Mouse (Mus musculus) heart, adult 18-20 months (tissue): ENCODE data around the gene Gpatch1. TPM values are rescaled to one million over a fixed set of nuclear protein-coding genes. Genes with fewer than 3 reads are reported as not detected.
"Not testable (repeated sequence)": the region's sequence is repeated elsewhere in the genome, so short reads cannot be mapped to it uniquely, and the experiment has no call there.

Source experiments
- DNase-seq, 2 experiments: peaks; one replicate each; pipeline ENCODE4 v3.0.0; 2021 to 2022; ENCODE audit warnings: mixed read lengths in 1 of 2
- total RNA-seq, 2 experiments: library from RNA; stranded (reverse); gene quantifications; 2 replicates each; pipeline ENCODE4 v1.2.3; 2021

Gpatch1 gene
- total RNA-seq, 2 experiments from 2014 or later = 11.5 to 11.7 TPM

DNA sequence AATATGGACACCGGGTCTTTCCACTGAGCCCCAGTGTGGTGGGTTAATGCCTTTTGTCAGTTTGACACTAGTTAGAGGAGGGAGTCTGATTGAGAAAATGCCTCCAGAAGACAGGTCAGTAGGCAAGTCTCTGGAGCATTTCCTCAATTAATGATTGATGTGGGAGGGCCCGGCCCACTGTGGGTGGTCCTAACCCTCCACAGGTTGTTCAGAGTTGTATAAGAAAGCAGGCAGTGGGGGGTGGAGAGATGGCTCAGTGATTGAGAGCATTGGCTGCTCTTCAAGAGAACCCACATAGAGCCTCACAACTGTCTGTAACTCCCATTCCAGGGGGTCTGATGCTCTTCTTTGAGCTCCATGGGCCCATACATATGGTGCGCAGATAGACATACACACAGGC, 13.3 kb upstream of the Gpatch1 start:
- no peak for DNase-seq

DNA sequence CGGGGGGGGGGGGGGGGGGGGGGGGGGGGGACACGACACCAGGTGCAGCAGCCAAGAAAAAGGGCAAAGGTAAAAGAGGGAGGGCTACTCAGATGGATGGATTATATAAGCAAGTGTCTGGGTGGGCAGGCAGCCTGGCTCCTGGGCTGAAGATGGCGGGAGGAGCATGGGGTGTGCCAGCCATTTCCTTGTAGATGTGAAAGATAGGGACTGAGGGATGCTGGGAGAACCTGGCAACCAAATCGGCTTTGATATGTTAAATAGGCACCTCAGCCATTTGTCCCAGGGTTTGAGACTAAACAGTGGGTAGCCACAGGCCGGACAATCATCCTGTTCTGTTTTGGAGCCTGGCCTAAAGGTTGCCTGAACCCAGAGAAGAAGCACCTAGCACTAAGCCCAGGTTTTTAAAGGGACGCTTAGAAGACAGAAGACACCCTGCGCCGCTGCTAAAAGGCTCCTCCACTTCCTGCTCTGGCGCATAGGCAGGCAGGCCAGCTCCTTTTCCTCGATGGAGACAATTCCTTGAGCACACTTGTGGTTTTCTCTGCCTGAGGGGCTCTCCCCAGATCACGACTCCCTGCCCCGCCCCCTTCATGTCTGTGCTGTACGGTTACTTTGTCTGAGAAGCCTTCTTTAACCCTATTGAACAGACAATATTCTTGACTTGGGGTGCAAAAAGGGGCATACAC, 4.6 kb upstream of the Gpatch1 start:
- no peak for DNase-seq

DNA sequence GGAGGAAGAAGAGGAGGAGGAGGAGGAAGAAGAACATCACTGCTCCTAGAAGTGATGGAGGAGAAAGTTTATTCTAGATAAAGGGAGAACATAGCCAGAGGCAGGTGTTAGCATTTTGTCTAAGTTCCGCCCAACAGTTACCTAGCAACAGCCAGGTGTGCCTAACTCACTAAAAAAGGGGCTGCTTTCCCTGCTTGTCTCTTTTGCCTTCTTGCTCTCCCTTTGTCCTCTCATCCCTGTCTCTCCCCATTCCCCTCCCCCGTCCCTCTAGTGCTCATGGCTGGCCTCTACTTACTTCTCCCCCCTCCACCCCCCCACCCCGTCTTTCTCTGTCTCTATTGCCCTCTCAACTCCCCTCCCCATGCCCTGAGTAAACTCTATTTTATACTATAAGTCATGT, 3.9 kb upstream of the Gpatch1 start:
- DNase-seq = no peak

DNA sequence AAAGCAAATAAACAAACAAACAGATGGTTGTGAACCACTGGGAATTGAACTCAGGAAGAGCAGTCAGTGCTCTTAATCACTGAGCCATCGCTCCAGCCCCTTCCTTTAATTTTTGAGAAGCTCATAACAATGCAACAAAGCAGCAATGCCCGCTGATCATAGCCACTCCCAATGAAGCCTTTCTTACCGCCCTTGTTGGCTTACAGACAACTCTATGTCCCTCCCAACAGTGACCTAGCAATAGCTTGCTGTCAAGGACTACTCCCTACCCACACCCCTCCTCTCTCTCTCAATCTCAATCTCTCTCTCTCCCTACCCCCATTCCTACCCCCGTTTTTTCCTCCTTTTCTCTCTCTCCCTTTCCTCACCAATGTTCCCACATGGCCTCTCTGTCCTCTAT, 1.5 kb upstream of the Gpatch1 start:
- peak; percentile 22 to 31 for DNase-seq

DNA sequence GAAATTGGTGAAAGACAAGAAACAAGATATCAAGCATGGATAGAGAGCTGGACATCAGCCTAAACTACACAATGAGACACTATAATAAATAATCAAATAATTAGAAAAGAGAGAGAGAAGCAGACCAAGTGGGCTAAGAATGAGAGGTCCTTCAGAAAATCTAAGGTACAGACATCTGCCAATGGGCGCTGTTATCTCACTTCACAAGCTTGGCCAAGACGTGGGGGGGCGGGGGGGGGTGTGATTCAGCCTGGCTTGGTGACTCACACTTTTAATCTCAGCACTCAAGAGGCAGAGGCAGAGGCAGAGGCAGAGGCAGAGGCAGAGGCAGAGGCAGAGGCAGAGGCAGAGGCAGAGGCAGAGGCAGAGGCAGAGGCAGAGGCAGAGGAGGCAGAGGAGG, 981 bp upstream of the Gpatch1 start:
- DNase-seq = not testable (repeated sequence)

DNA sequence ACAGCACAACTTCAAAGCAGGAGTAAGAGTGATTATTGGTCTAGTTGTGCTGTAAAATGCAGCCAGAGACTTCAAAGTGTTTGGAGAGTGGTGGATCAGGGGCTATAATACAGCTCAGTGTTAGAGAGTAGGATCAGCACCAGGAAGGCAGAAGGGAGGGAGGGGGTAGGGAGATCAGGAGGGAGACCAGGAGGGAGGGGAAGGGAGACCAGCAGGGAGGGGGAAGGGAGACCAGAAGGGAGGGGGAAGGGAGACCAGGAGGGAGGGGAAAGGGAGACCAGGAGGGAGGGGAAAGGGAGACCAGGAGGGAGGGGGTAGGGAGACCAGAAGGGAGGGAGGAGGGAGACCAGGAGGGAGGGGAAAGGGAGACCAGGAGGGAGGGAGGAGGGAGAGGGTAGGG, 4.1 kb downstream of the Gpatch1 start:
- no peak for DNase-seq

DNA sequence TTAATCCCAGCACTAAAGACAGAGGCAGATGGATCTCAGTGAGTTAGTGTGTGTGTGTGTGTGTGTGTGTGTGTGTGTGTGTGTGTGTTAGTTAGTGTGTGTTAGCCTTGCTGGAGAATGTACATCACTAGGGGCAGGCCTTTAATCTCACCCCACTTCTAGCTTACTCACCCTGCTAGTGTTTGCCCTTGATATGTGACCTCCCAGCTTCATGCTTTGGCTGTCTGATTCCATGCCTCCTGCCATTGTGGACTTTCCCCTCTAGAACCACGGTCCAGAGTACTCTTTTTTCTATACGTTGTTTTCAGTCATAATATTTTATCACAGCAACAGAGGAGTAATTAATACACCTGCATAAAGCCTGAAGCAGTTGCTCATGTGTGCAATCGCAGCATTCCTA, 7.0 kb downstream of the Gpatch1 start:
- no peak for DNase-seq

DNA sequence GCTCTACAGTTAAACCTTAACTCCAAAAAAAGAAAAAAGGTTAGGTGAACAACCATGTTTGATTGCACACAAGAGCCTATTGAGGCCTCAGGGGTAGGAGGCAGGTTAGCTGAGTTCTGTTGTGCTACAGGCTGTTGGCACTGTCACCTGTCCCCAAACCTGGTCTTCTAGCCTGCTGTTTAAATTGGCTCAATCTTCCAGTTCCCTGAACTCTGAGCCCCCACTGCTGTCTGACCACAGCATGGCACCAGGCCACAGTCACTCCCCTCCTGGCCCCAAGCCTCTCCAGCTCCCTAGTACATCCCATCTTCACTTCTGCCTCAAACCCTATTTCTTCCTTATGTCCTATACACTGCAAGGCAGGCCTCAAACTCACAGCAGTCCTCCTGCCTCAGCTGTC, 17.4 kb downstream of the Gpatch1 start:
- no peak for DNase-seq

DNA sequence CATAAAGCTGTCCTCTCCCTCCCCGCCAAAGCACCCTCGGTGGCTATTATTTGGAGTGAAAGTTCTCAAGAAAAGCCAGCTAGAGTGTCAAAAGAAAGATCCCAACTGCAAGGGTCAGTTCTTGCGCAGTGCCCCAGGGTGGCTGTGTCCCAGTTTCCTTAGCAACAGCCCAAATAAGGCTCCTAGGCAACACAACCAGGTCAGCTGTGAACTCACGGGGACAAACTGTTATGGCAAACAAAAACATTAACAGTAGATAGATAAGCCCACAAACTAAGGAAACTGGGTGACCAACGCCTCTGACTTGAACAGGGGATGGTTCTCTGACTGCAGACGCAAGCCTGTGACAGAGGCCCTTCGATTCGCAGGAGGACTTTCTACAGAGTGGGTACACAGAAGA, 18.6 kb downstream of the Gpatch1 start:
- peak in 1 of 2 experiments; percentile 37 for DNase-seq

DNA sequence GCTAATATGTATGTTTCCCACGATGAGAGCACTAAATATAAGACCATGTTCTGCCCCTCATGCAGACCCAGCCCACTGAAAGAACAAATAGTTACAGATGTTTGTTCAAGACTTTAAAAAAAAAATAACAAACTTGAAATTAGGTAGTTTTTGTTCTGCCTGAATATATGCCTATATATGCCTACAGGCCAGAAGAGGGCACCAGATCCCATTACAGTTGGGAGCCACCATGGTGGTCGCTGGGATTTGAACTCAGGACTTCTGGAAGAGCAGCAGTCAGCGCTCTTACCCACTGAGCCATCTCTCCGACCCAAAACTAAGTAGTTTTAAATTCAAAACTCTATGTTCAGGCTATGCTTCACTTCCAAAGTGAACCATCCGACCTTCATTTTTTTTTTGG, 20.4 kb downstream of the Gpatch1 start:
- DNase-seq = no peak

DNA sequence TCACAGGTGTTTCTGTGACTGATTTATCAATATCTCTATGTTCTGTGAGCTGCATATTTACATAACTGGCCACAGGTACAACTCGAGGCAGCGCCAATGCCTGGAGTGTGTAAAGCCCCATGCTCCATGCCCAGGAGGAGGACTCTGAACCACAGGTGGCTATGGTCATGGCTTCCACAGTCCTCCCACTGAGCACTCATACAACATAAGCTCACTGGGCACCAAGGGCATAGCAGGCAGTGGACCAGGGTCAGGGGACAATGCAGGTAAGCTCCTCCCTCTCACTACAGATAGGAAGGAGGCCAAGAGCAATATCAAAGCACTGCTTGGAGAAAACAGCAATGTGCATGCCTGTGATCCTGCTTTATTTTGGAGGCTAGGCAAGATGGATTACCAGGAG, 22.6 kb downstream of the Gpatch1 start:
- no peak for DNase-seq

DNA sequence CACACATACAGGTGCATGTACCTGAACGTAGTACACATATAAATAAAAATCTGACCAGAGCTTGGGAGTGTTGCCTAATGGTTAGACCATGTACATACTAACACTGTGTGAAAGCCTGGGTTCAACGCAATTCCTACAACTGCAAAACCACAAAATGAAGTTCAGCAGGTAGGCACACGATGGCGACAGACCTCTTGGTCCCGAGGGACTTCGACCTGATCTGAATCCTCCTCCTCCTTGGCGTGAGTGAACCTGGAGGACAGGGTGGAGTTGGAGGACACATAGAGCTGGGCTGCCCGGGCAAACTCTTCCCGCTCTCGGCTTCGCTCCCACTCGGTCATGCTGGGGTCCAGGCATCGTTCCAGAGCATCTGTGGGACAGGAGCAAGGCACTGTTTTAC, 24.8 kb downstream of the Gpatch1 start:
- DNase-seq = no peak

DNA sequence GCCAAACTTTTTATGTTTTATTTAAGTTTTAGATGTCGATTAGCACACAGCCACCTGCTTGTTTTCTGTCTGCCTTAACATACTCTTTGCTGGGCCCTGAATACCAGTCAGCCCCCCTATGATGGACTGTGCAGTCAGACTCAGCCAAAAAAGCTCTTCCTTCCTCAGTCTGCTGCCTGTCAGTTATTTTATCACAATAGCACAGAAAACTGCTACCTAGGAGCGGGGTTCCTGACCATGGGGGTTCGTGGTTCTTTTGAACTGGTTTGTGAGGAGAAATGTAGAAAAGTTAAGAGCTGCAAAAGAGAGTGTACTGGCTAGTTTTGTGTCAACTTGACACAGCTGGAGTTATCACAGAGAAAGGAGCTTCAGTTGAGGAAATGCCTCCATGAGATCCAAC, 39.3 kb downstream of the Gpatch1 start:
- no peak for DNase-seq

DNA sequence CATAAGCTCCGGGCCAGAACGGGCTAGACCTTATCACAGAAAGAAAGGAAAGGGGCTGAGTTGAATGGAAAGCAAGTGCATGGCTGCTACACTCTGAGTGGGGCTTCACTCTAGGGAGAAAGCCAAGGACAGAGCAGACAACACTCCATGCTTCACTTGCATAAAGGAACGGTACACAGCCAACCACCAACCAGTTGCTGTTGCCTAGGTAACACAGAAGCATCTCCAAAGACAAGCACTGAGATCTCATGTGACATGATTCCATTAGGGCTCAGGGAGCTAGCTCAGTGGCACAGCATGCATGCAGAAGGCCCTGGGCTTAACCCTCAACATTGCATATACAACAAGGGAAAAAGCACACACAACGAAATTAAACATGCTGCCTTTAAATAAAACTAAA, 40.8 kb downstream of the Gpatch1 start:
- DNase-seq = no peak

DNA sequence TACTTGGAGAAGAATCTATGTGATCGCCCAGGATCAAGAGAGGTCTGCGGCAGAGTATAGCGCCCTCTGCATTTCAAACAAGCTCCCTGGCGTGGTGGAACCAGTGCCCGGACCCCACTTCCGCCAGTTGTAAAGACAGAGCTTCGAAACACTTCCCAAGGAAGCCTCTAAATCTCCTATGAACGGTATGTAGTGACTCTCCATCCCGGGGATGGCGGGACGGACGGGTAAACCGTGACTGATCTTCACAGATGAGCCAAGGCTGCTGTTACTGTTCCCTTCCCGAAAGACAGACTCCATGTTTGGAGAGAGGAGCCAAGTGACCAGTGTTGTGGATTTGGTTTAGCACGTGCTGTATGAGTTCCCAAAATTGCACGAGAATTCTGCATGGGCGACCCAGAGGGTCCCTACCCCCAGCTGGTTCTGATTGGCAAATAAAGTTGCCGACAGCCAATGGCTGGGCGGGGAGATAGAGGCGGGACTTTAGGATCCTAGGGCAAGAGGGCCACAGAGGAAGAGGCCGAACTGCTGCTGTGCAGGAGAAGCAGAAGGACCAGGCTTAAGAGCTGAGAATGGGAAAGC, 48.7 kb downstream of the Gpatch1 start:
- peak; percentile 59 to 69 for DNase-seq

DNA sequence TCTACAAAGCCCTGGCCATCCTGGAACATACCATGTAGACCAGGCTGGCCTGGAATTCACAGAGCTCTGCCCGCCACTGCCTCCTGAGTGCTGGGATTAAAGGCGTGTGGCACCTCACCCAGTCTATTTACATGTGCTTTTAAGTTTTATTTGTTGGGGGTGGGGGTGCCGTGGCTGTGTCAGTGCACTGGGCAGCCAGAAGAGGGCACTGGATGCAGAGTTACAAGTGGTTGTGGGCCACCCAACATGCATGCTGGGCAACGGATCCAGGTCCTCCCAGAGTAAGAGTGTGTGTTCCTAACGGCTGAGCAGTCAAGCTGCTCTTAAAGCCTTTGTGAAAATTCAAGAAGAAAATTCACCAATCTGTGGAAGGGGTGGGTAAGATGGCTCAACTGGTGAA, 50.4 kb downstream of the Gpatch1 start:
- DNase-seq = no peak

DNA sequence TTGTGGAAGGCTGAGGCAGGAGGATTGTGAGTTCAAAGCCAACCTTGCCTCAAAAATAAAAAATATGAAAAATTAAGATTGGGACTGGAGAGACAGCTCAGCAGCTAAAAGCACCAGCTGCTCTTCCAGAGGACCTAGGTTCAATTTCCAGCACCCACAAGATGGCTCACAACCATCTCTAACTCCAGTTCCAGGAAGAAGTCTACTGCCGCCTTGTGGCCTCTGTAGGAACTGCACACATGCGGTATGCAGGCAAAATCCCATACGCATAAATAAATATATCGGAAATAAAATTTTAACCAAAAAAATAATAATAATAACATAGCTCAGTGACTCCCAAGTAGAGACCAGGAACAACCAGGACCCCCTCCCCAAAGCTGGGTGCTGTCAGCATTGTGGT, 51.6 kb downstream of the Gpatch1 start:
- peak in 1 of 2 experiments; percentile 14 for DNase-seq

DNA sequence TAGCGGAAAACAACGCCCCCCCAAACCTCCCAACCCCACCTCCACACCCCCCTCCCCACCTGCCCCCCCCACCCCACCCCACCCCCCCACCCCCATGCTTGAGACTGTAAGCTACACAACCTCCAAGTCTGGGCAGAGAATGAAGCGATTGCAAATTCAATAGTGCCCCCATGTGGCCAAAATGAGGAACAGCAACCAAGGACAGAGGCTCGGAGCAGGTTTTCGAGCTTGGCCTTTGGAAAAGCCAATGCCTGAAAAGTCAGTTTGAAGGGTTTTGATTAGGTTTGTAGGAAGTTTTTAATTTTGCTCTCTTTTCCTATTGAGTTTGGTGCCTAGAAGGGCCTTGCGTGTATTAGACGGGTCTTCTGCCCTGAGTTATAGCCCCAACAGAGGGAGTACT, 53.5 kb downstream of the Gpatch1 start:
- DNase-seq = peak; percentile 39 to 63

DNA sequence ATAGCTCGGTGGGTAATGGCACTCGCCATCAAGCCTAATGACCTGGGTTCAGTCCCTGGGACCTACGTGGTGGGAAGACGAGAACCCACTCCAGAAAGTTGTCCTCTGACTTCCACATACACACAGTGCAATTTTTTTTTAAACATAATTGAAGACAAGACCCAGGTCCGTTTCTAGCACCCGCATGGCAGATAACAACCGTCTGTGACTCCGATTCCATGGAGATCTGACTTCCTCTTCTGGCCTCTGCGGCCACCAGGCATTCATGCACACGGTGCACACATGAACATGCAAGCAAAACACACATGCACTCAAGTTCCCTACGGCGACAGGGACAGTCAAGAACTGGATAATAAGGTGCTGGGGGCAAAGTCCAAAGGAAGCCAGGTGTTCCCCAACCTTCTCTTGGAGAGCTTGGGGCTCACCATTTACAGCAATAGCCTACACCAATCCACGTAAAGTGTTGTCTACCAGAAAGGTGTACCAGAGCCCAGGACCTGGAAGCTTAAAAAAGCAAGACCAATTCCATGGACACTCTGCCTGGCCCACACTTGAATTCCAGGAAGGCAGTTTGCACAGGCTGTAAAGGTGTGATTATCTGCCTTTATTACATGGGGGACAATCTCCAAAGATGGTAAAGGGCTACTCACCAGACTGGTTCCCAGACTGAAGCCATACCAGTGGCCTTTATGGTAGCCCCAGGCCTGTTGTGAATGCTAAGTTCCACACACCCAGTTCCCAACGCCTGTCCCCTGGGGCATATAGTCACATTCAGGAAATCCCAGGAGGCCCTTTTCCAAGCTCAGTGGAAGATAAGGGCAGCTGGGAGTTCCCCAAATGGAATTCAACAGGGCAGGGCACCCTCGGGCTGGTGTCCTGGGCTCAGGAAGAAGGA, 54.4 kb downstream of the Gpatch1 start:
- DNase-seq = no peak

DNA sequence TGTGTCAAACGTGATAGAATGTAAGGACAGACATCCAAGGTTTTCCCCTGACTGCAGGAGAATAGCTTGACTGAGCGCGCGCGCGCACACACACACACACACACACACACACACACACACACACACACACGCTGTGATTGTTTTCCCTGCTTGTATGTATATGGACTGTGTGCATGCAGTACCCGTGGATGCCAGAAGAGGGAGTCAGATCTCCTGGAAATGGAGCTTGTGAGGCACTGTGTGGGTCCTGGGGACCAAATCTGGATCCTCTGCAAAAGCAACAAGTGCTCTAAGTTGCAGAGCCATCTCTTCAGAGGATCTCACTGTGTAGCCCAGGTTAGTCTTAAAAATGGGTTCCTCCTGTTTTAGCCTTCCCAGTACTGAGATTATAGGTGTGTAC, 58.9 kb downstream of the Gpatch1 start:
- DNase-seq = no peak

DNA sequence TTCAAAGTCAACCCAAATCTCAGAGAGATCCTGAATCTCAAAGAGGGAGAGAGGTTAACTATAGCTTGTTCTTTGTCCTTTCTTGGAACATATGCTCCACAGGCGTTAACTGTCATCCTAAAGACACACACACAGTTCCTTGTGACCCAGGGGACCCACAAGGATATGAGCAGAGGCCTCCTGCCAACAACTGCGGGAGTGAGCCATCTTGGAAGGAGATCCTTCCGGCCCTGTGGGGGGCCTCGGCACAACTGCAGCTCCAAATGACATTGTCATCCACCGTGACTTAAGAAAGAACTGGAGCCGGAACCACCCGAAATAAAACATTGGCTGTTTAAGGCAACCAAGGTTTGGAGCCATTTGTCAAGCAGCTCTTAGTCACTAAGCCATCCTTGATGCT, 59.9 kb downstream of the Gpatch1 start:
- no peak for DNase-seq

DNA sequence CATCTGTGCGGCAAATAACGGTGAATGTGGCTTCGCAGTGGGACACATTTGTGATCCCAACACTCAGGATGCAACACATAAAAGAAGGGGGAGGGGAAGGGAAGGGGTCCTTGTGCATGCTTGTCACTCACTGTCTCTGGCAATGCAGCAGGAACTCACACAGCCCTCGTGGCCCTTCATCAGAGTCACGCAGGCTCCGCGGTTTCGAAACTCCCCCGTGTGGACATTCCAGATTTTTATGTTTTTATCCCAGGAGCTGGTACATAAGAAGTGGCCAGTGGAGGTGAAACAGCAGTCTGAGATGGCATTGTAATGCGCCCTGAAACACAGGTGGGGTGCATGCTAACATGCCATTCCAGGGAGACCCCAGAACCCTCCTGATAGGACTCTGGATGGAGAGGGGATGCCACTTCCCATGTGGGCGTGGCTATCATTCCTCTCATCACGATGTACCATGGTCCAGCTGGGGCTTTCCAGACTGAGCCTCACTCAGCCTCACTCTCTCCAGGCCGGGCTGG, 66.1 kb downstream of the Gpatch1 start:
- peak; percentile 19 to 47 for DNase-seq

DNA sequence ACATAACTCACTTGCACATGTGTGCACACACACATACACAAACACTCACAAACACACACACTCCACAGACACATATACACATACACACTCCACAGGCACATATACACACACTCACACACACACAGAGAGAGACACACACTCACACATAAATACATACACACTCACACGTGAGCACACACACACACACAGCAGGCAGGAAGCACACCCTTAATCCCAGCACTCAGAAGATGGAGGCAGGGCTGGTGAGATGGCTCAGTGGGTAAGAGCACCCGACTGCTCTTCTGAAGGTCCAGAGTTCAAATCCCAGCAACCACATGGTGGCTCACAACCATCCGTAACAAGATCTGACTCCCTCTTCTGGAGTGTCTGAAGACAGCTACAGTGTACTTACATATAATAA, 80.3 kb downstream of the Gpatch1 start:
- DNase-seq = not testable (repeated sequence)
